Mouse (Mus musculus): Measurements from ENCODE around the gene Hmgb1.

Hmgb1 gene

DNA sequence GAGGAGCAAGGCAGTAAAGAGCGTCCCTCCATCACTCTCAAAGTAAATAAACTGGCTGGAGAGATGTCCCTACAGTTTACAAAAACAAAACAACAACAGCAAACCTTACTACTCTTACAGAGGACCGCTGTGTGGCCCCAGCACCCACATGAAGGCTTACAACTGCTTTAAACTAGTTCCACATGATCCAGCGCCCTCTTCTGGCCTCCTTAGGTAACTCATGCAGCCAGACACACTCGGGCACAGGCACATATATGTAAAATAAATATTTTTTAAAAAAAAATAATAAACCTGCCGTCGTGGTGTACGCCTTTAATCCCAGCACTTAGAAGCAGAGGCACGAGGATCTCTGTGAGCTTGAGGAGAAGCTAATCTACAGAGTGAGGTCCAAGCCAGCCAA lies 156.9 kb downstream of the Hmgb1 start:
- in situ Hi-C loops (cut with MboI, MseI) = no loop called here

DNA sequence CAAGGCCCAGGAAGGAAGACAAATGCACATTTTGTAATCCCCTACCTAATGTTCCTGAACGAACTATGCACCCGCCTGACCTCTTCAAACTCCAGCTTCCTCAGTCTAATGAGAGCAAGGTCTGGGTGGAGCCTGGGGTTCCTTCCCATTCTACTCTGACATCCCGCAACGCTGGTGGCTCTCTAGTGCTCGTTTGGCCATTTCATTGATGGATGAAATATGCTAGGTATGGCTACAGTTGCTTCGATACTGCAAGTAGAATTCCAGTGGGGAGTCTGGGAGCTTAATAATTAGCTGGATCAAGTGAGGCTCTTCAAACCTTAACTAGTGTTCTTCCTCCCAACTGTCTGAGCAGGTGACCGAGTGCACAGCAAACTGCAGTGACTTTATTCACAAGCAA lies 163.2 kb downstream of the Hmgb1 start:
- in situ Hi-C loops (cut with MboI, MseI) = no loop called here

DNA sequence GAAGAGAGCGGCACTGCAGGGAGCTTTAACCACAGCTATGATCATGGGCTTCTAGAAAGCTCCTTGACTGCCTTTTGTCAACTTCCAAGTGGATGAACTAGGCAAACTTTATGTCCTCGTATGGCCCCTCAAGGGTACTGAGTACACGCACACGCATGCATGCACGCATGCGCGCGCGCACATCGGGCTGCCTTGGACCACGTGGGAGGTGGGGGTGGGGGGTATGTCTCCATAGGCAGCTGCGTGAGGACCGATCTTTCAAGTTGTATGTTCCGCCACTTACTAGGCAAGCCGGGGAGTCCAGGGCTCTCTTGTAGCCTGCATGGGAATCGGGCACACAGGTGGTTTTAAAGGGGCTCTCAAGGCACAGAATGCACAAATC lies 163.6 kb downstream of the Hmgb1 start:
- in situ Hi-C loops (cut with MboI, MseI) = no loop called here

DNA sequence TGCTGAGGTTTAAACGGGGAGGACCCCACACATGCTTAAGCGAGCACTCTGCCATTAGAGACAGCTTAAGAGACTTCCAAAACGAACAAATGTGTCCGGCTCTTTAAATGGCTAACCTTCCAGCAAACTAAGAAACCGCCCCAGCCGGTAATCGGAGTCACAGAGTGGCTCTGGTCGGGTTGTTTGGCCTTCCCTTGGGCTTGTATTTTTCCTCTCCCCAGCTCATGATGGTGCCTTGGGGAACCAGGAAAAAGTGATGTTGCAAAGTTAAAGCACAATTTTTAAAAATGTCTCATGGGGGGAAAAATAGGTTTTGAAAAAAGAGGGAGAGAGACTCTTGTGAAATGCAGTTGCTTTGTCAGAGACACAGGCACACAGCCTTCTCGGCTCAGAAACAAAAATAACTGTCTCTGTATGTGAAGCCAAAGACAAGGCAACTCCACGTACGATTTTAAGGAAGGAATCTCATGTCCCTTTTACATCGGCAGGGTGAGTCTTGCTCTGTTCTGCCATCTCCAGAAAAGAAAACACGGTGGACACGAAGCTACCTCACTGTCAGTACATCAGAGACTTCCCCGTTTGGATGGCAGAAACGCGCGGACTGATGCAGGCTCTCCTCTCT lies 164.1 kb downstream of the Hmgb1 start:
- in situ Hi-C loops (cut with MboI, MseI) = no loop called here

DNA sequence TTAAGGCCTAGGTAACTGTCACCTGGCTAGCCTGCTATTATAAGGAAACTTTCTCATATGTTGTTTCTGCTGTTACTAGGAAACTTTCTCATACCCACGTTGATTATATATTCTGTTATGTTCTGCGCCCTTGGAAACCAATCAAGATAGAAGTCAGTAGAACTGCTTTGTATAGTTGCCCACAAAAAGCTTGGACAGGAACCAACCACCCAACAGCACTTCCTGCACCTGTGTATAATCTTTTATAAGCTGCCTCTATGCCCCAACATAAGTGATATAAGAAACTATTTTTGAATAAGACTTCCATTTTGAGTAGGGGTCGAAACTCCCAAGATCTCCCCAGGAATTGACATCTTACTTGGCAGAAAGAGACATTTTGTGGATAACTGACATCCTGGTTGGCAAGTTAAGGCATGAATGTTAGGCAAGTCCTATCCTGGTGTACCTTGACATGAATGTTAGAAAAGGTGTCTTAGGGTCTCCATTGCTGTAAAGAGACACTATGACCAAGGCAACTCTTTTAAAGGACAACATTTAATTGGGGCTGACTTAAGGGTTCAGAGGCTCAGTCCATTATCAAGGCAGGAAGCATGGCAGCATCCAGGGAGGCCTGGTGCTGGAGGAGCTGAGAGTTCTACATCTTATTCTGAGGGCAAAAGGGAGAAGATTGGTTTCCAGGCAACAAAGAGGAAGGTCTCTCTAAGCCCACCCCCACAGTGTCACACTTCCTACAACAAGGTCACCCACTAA lies 166.4 kb downstream of the Hmgb1 start:
- in situ Hi-C loops (cut with MboI, MseI) = no loop called here

DNA sequence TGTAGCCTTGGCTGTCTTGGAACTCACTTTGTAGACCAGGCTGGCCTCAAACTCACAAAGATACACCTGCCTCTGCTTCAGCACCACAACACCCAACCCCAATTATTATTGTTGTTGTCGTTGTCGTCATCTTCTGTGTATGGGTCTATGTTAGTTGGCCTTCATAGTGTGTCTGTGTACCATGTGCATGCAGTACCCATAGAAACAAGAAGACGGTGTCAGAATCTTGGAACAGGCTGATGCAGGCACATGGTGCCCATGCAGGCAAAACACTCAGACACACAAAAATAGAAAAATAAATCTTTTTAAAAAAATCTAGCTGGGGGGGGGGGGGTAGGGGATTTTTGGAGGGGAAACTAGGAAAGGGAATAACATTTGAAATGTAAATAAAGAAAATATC lies 167.1 kb downstream of the Hmgb1 start:
- in situ Hi-C loops (cut with MboI, MseI) = no loop called here

DNA sequence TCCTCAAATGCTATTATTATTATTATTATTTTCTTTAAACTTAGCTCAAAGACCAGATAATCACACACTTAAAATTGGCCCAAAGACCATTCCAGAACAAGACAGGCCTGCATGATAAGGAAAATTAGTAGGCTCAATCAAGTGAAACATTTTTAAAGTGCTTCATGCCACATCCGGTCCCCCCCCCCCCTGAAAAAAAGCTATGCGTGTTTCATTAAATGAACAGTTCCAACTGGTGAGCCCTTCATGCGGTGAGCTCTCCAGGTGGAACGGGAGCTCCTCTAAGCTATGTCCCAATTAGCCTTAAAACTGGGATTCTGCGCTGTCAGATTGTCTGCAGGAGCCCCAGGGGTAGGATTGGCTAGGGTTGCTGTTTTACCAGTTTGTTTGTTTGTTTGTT lies 168.0 kb downstream of the Hmgb1 start:
- in situ Hi-C loops (cut with MboI, MseI) = no loop called here

DNA sequence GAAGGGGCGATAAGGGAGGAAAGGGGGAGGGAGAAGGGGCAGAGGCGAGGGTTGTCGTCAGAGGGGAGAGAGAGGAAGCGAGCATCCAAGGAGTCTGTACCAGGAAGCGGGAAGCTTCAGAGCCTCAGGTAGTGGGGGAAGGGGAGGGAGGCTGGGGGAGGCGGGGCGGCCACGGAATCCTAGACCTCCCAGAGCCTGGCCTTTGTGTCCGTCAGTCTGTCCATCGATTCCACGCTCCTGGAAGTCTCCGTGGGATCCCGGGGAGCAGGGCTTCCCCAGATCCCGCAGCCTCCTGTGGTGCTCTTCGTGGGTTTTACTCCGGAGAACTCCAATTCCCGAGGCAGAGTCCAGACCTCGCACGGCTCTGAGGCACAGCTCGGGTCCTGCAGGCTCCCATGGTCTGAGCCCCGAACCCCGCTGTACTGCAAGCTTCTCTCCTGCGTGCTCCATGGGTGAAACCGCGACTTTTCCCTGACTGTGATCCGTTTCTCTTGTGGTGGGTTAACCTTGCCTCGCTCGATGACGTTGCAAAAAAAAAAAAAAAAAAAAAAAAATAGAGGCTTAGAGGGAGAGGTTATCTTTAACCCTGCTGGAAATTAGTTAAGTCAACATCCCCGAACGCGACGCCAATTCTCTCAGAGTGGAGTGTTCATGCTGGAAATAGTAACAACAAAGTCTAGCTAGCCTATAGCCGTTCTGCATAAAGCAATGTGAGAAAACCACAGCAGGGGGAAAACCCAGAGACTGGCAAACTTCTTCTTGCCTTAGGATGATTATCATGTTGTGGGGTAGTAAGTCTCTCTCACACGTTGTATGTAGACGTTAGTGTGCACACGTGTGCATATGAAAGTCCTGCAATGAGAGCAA lies 168.7 kb downstream of the Hmgb1 start:
- in situ Hi-C loops (cut with MboI, MseI) = no loop called here

DNA sequence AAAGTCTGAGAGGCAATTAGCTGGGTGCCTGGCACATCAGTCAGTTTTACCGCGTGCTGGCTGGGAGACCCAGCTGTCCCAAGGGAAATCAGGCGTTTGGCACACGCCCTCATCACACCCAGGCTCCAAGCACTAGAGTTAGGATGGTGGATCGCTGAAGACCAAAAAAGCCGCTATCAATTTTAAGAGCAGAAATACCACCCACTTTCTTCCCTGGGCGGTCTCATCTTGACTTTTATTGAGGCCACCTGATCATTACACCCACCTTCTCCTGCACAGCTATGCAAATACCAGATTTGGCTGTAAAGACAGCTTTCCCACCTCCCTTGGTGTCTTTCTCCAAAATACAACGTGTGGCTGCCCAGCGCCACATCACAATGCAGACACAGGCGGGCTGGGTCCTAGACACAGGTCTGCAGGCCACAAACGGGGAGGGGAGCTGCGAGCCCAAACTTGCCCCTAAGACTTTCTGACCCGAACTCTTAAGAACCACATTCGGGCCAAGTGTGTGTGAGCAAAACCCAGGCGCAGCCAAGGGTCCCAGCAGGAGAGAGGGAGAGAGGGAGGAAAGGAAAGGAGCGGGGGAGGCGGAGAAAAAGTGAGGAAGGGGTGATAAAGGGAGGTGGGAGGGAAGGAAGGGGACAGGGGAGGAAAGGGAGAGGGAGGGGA lies 169.6 kb downstream of the Hmgb1 start:
- in situ Hi-C loops (cut with MboI, MseI) = no loop called here

DNA sequence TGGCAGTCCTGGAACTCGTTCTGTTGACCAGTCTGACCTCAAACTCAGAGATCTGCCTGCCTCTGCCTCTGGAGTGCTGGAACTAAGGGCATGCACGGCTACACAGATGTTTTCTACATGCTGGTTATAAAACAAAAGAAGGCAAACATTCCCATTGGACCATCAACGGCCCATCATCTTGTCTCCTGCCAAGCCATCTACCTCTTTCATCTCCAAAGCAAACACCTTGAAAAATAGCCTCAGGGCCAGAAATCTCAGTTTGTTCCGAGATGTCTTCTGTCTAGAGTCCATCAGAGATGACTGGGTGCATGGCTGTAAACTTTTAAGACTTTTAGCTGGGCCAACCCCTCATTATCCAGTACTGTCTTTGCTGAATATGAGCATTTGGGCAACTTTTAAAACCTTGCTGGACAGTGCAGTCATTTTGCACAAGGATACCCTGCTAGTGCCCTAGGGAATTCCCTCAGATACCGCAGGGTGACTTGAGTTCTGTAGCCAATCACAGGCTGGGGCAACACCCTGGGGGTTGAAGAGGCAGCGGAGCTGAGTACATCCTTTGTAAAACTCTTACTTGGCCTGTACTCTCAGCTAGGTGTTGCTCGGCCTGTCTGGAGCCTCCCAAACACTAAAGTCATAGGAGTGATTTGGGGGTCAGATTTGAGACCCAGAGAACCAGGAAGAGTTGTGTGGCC lies 170.3 kb downstream of the Hmgb1 start:
- in situ Hi-C loops (cut with MboI, MseI) = no loop called here

DNA sequence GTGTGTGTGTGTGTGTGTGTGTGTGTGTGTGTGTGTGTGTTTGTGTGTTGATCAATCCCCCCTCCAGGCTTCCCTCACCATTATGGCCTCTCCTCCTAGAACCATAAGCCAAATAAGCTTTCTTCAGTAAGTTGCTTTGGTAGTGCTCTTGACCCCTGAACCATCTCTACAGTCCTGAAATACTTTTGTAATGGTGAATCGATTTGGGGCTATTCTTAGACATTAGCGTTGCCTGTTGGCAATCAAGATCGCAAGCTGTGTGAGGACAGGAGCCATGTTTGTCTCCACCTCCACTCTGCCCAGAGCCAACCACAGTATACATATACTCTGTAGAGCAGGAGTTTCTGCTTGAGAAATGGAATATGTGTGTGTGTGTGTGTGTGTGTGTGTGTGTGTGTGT lies 175.2 kb downstream of the Hmgb1 start:
- in situ Hi-C loops (cut with MboI, MseI) = no loop called here

DNA sequence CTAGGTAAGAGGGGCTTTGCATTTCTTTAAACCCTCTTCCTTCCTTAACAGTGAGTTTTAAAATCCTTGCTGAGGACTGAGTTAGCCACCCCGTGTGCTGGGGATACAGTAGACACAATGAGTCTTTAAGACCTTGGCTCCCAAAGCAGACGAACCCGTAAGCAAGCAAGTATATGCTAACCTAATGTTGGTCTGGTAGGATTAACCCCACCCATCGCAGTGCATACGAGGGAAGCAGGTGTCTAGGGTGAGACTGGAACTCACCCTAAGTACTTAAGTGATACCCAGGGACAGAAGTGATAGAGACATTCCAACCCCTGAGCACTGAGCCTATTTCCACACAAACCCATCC lies 177.0 kb downstream of the Hmgb1 start:
- in situ Hi-C loops (cut with MboI, MseI) = no loop called here

DNA sequence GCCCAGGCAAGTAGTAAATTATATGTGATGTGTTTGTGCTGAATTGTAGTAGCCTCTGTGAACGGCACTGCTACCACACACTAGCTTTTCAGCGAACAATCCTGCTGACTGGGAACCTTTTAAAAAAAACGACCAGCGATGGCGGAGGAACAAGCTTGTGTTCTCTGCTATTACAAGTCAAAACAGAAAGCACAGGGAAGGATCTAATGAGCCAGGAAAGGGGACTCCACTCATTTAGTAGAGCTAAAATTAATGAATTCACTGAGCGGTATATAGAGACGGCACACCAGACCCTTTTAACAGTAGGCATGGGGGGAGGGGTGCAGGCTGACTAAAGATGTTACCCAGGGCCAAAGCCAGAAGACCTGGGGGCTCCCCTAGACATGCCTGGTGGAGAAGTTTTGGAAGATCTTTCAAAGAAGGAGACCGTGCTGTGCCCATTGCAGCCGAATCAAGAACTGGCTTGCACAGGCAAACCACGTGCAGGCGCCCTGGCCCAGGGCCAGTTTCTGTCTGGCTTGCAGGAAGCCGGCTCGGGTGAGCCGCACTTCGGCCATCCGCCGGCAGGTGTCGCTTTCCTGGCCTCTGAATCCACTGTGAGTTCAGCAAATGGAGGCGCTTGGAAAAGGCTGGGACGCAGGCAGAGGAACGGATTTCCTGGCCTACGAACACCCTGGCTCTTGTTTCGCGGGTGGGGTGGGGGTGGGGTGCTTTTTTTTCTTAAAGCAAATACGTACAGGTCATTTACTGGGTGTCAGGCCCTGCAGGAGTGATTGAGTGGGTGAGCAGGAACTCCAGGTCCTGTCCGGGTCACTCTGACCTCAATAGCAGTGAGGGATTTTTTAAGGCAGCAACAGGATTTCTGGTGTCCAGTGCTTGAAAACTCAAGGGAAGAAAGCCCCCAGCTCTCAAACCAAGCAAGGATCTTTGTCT lies 177.7 kb downstream of the Hmgb1 start:
- in situ Hi-C loops (cut with MboI, MseI) = no loop called here

DNA sequence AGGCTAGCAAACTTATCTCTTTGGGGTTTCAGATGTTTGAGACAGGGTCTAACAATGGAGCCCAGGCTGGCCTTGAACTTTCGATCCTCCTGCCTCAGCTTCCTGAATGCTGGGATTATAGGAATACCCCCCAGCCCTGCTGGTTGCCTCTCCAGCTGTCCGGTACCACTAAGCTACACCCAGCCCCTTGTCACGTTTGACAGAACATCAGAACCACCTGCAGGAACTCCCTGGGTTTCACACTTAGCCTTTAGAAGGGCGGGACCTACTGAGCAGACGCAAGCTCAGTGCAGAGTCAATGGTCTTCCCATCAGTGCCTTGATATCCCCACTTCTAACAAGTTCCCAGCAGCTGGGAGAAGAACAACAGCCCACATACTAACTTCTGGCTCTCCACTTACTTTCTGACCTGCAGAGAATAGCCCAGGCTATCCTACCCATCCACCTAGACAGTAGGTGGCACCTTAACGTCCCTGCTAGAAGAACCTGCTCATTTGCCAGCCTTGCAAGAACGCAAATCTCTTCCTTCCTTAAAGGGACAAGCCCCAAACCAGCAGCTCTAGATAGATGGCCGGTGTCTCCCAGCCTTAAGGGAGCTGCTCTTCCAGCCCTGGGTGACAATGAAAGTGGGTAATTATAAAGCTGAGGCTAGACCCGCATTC lies 178.5 kb downstream of the Hmgb1 start:
- in situ Hi-C loops (cut with MboI, MseI) = no loop called here

DNA sequence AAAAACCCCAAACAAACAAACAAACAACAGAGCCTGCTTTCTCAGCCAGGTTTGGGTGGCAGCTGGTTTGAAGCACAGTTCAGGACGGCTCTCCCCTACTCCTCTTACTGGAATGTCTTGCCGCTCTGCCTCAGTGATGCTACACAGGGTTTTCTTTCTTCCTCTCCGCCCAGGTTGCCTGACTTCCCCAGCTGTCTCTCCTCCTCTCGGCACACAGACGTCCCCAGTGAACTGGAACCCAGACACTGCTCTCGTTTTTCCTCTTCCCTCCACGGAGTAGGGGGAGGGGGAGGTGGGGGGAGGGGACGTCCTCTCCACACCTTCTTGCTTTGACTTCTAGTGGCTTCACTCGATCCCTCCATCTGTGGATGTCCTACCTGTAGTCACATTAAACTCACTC lies 179.2 kb downstream of the Hmgb1 start:
- in situ Hi-C loops (cut with MboI, MseI) = no loop called here

DNA sequence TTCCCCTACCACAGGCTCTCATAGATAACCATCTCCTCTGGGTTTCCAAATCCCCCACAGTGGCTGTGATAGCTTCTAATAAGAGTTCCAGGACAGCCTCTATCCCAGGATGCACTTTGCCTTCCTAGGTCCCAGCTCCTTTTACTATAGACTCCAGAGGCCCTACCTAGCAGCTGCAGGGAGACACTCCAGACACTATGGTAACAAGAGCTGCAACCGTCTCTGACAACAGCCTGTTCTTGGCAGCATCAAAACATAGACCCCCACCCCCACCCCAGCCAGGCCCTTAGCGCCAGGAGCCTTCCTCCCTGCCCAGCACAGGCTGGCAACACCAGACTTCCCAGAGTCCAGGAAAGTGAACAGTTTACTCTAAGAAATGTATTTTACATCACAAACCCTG lies 181.2 kb downstream of the Hmgb1 start:
- in situ Hi-C loops (cut with MboI, MseI) = no loop called here

DNA sequence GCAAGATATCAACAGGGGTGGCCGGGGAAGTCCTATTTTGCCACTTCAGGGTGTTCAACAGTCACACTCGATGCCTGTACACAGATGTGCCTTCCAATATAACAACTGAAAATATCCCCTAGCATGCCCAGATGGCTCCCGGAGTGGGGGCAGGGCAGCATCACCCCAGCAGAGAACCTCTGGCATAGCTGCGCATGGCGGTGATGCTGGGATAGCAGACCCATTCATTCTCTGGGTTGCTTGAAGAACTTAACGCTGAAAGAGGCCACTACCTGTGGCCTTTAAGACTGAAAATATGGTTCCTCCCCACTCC lies 181.5 kb downstream of the Hmgb1 start:
- in situ Hi-C loops (cut with MboI, MseI) = no loop called here

DNA sequence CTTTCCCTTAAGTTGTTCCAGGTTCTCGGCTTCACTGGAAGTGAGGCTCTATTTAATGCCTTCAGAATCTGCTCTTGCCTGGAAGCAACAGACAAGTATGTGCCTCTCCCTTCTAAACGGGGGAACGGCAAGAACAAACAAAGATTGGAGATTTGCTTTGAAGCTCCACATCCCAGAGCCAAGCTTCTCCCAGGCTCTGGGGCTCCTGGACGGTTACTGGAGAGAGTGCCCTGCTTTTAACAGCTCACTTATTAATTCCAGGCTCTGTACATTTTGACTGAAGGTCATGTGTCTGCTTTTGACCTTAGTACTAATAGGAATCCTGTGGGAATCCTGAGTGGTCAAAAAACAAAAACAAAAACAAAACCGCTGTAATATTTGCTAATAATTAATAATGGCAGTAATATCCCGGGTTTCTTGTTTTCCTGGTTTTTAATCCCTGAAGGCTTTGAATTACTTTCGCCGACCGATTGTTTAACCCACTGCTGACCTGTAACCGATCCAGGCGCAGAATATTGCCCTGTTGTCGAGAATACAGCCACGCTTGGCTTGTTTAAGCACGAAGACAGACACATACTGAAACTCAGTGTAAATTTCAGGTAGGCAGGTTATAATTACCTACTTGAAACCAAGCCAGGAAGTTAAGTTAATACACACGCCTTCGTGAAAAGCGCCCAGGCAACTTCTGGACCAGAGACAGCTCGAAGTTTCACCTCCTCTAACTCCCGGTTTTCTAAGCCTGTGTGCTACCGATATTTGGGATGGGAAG lies 182.1 kb downstream of the Hmgb1 start:
- in situ Hi-C loops (cut with MboI, MseI) = no loop called here

DNA sequence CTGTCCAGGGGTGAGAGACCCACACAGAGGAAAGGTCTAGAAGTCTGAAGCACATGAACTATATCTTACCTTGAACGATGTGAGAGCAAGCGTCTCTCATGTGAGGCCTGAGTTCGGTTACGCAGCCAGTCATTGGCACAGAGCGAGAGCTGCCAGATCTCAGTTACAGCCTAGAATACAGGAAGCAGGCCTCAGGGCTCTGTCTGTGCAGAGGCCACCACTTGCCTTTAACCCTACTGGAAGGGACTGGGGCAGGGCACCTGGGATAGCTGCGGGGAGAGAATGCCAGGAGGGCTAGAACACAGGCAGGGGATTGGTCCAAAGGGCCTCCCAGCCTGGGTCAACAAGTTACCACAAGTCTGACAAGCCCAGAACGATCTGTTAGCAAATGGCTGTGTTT lies 184.5 kb downstream of the Hmgb1 start:
- in situ Hi-C loops (cut with MboI, MseI) = no loop called here
